Mouse (Mus musculus): ENCODE measurements around the gene Castor1. TPM values are rescaled to one million over a fixed set of nuclear protein-coding genes. Genes with fewer than 3 reads are reported as not detected.

Gene Castor1
- total and polyA plus RNA-seq, 2 experiments from 2014 or later = 4.9 to 9.7 TPM

- no peak for TF ChIP-seq CTCF (IDR thresholded peaks at IDR 0.05)
- WGBS = under 1% methylated on average over 71 of the region's 71 CpGs
Observed at GRCm38 (mm10) chr11:4186486-4187317, 31.3 kb upstream of the Castor1 start, which contains the start of gene Tbc1d10a. Tbc1d10a (plus strand) TSS chr11:4186789.

GRCm38 (mm10) chr11:4187318-4187700, 30.7 kb upstream of the Castor1 start:
- TF ChIP-seq CTCF (IDR thresholded peaks at IDR 0.05) = no peak
- WGBS = 13% methylated on average over 9 of the region's 9 CpGs
- H3K9ac ChIP-seq (replicated peaks; ENCODE audit: low read length, poor library complexity, severe bottlenecking) = peak overlapping the region; percentile 84
- H3K27ac ChIP-seq (ENCODE audit: low read depth, low read length) = no peak overlapping the region
- DNase-seq (ENCODE audit: low spot score) = no peak
- H3K4me1 ChIP-seq (ENCODE audit: insufficient read depth, low read length) = peaks cover 8% of the 10 kb centered on the region
- H3K4me2 ChIP-seq (ENCODE audit: low read depth, low read length, poor library complexity, severe bottlenecking) = peak overlapping the region; percentile 66
- no peaks in the 10 kb centered on the region for H3K36me3 ChIP-seq (ENCODE audit: insufficient read depth, low read length)
- no peaks in the 10 kb centered on the region for H3K9me3 ChIP-seq (ENCODE audit: low read length)
- no peaks in the 10 kb centered on the region for H3K27me3 ChIP-seq (ENCODE audit: insufficient read depth, low read length)
- no peak for ATAC-seq (ENCODE audit: low FRiP score)
- peak overlapping the region; percentile 93 for H3K4me3 ChIP-seq (ENCODE audit: low read depth, low read length)

More at GRCm38 (mm10) chr11:4186486-4187317, 31.3 kb upstream of the Castor1 start, which contains the start of gene Tbc1d10a:
- H3K4me2 ChIP-seq (ENCODE audit: low read depth, low read length, poor library complexity, severe bottlenecking) = peak within 1 kb of the TSS; percentile 66
- peak within 1 kb of the TSS; percentile 93 for H3K4me3 ChIP-seq (ENCODE audit: low read depth, low read length)
- peak within 1 kb of the TSS; percentile 76 for H3K27ac ChIP-seq (ENCODE audit: low read depth, low read length)
- peaks cover 4% of the 10 kb centered on the region for H3K36me3 ChIP-seq (ENCODE audit: insufficient read depth, low read length)
- H3K4me1 ChIP-seq (ENCODE audit: insufficient read depth, low read length) = peaks cover 8% of the 10 kb centered on the region
- no peaks in the 10 kb centered on the region for H3K27me3 ChIP-seq (ENCODE audit: insufficient read depth, low read length)
- no peaks in the 10 kb centered on the region for H3K9me3 ChIP-seq (ENCODE audit: low read length)
- peak; percentile 99 for ATAC-seq (ENCODE audit: low FRiP score)
- peak; percentile 99 for DNase-seq (ENCODE audit: low spot score)
- H3K9ac ChIP-seq (replicated peaks; ENCODE audit: low read length, poor library complexity, severe bottlenecking) = peak within 1 kb of the TSS; percentile 84

GRCm38 (mm10) chr11:4189182-4189581, 28.8 kb upstream of the Castor1 start:
- no peak for ATAC-seq (ENCODE audit: low FRiP score)
- Histone ChIP-seq H3K27me3 (ENCODE audit: insufficient read depth, low read length) (no peaks in the 10 kb centered on the region), H3K9me3 (ENCODE audit: low read length) (no peaks in the 10 kb centered on the region), H3K4me3 (ENCODE audit: low read depth, low read length) (no peak overlapping the region), H3K9ac (replicated peaks; ENCODE audit: low read length, poor library complexity, severe bottlenecking) (no peak overlapping the region), H3K36me3 (ENCODE audit: insufficient read depth, low read length) (no peaks in the 10 kb centered on the region), H3K4me2 (ENCODE audit: low read depth, low read length, poor library complexity, severe bottlenecking) (no peak overlapping the region), H3K4me1 (ENCODE audit: insufficient read depth, low read length) (peaks cover 14% of the 10 kb centered on the region), H3K27ac (ENCODE audit: low read depth, low read length) (no peak overlapping the region)
- no peak for DNase-seq (ENCODE audit: low spot score)
- TF ChIP-seq CTCF (IDR thresholded peaks at IDR 0.05) = no peak
- WGBS = 89% methylated on average over 6 of the region's 6 CpGs

GRCm38 (mm10) chr11:4190677-4191076, 27.3 kb upstream of the Castor1 start:
- Histone ChIP-seq H3K4me1 (ENCODE audit: insufficient read depth, low read length) (peaks cover 14% of the 10 kb centered on the region), H3K36me3 (ENCODE audit: insufficient read depth, low read length) (no peaks in the 10 kb centered on the region), H3K27ac (ENCODE audit: low read depth, low read length) (no peak overlapping the region), H3K9me3 (ENCODE audit: low read length) (no peaks in the 10 kb centered on the region), H3K4me3 (ENCODE audit: low read depth, low read length) (no peak overlapping the region), H3K4me2 (ENCODE audit: low read depth, low read length, poor library complexity, severe bottlenecking) (no peak overlapping the region), H3K9ac (replicated peaks; ENCODE audit: low read length, poor library complexity, severe bottlenecking) (no peak overlapping the region), H3K27me3 (ENCODE audit: insufficient read depth, low read length) (no peaks in the 10 kb centered on the region)
- ATAC-seq (ENCODE audit: low FRiP score) (no peak), DNase-seq (ENCODE audit: low spot score) (no peak)
- TF ChIP-seq CTCF (IDR thresholded peaks at IDR 0.05) = no peak
- WGBS = 74% methylated on average over 3 of the region's 3 CpGs

GRCm38 (mm10) chr11:4192757-4193156, 25.3 kb upstream of the Castor1 start:
- Histone ChIP-seq H3K4me1 (ENCODE audit: insufficient read depth, low read length) (peaks cover 9% of the 10 kb centered on the region; the same call in 1 of the 2 replicates), H3K27me3 (ENCODE audit: insufficient read depth, low read length) (no peaks in the 10 kb centered on the region), H3K27ac (ENCODE audit: low read depth, low read length) (0 out of 2 replicates have a peak overlapping the region, but pooled peaks have one; percentile 6), H3K9ac (replicated peaks; ENCODE audit: low read length, poor library complexity, severe bottlenecking) (no peak overlapping the region), H3K9me3 (ENCODE audit: low read length) (no peaks in the 10 kb centered on the region), H3K36me3 (ENCODE audit: insufficient read depth, low read length) (no peaks in the 10 kb centered on the region), H3K4me3 (ENCODE audit: low read depth, low read length) (no peak overlapping the region), H3K4me2 (ENCODE audit: low read depth, low read length, poor library complexity, severe bottlenecking) (no peak overlapping the region)
- 83% methylated on average over 3 of the region's 3 CpGs for WGBS
- DNase-seq (ENCODE audit: low spot score) (peak; percentile 17), ATAC-seq (ENCODE audit: low FRiP score) (no peak)
- TF ChIP-seq CTCF (IDR thresholded peaks at IDR 0.05) = no peak

- H3K27me3 ChIP-seq (ENCODE audit: insufficient read depth, low read length) = no peaks in the 10 kb centered on the region
- no peak overlapping the region for H3K27ac ChIP-seq (ENCODE audit: low read depth, low read length)
- H3K4me2 ChIP-seq (ENCODE audit: low read depth, low read length, poor library complexity, severe bottlenecking) = no peak overlapping the region
- TF ChIP-seq CTCF (IDR thresholded peaks at IDR 0.05) = no peak
- no peak for ATAC-seq (ENCODE audit: low FRiP score)
- peaks cover 5% of the 10 kb centered on the region; the same call in 1 of the 2 replicates for H3K4me1 ChIP-seq (ENCODE audit: insufficient read depth, low read length)
- H3K36me3 ChIP-seq (ENCODE audit: insufficient read depth, low read length) = no peaks in the 10 kb centered on the region
- no peaks in the 10 kb centered on the region for H3K9me3 ChIP-seq (ENCODE audit: low read length)
- H3K4me3 ChIP-seq (ENCODE audit: low read depth, low read length) = no peak overlapping the region
- no peak for DNase-seq (ENCODE audit: low spot score)
- H3K9ac ChIP-seq (replicated peaks; ENCODE audit: low read length, poor library complexity, severe bottlenecking) = no peak overlapping the region
Observed at GRCm38 (mm10) chr11:4193420-4193819, 24.6 kb upstream of the Castor1 start.

All from midbrain, postnatal 0 days (tissue).